Comparison of ENCODE assay signal across 9 mouse cellular contexts in genomic region chr5:147564140-147564590, GRCm38 (mm10).
DNase-seq lines count a peak whose midpoint lies in the region; ATAC-seq and TF ChIP-seq lines count a peak whose summit lies in the region.
"Had no signal": no experiment of that assay in that cellular context is flagged by ENCODE, and none has a peak within 500 bp of the region (broad histone marks: within the 10 kb centered on the region; RNA-seq: fewer than 3 reads in every experiment).

No protein-coding gene starts in this region.

- H3K36me3 ChIP-seq in lung, embryonic 14.5 days (ENCODE audit: insufficient read depth): no peaks in the 10 kb centered on the region
- no peaks in the 10 kb centered on the region for H3K36me3 ChIP-seq in embryonic facial prominence, embryonic 12.5 days
- no peaks in the 10 kb centered on the region for H3K36me3 ChIP-seq in kidney, postnatal 0 days (ENCODE audit: insufficient read depth, low read length)
- no peaks in the 10 kb centered on the region for H3K36me3 ChIP-seq in neural tube, embryonic 15.5 days

- TF ChIP-seq CTCF in lung, embryonic 14.5 days (IDR thresholded peaks at IDR 0.05; ENCODE audit: low read depth): no peak
- no peak for TF ChIP-seq CTCF in kidney, postnatal 0 days (IDR thresholded peaks at IDR 0.05; ENCODE audit: low read depth)

- DNase-seq in lung, embryonic 14.5 days: peak; percentile 16
- DNase-seq in lung, adult 18-20 months: no peak
- peak; percentile 44 for DNase-seq in kidney, postnatal 0 days (ENCODE audit: low spot score)
- no peak for DNase-seq in adrenal gland, postnatal 36 days
- no peak for DNase-seq in cerebellum, postnatal 36 days
- DNase-seq in yolk sac, embryonic 10.5 days (ENCODE audit: low spot score): no peak

- H3K4me2 ChIP-seq in lung, embryonic 14.5 days: peak overlapping the region; percentile 51
- H3K4me2 ChIP-seq in embryonic facial prominence, embryonic 12.5 days (replicated peaks): peak overlapping the region; percentile 29
- H3K4me2 ChIP-seq in kidney, postnatal 0 days (ENCODE audit: low read length): peak overlapping the region; percentile 38
- peak overlapping the region; percentile 37 for H3K4me2 ChIP-seq in neural tube, embryonic 15.5 days

- H3K4me1 ChIP-seq in lung, embryonic 14.5 days (ENCODE audit: insufficient read depth): no peaks in the 10 kb centered on the region
- peaks cover 5% of the 10 kb centered on the region for H3K4me1 ChIP-seq in embryonic facial prominence, embryonic 12.5 days
- H3K4me1 ChIP-seq in kidney, postnatal 0 days (replicated peaks; ENCODE audit: insufficient read depth, low read length): no peaks in the 10 kb centered on the region
- peaks cover 6% of the 10 kb centered on the region for H3K4me1 ChIP-seq in neural tube, embryonic 15.5 days

- H3K9ac ChIP-seq in lung, embryonic 14.5 days: no peak overlapping the region
- no peak overlapping the region for H3K9ac ChIP-seq in embryonic facial prominence, embryonic 12.5 days
- no peak overlapping the region for H3K9ac ChIP-seq in kidney, postnatal 0 days (ENCODE audit: low read depth, low read length)
- no peak overlapping the region for H3K9ac ChIP-seq in neural tube, embryonic 15.5 days (replicated peaks)
- H3K9ac ChIP-seq: liver, embryonic 14.5 days had no signal

- H3K4me3 ChIP-seq in lung, embryonic 14.5 days (ENCODE audit: low read depth, low read length): no peak overlapping the region
- no peak overlapping the region for H3K4me3 ChIP-seq in embryonic facial prominence, embryonic 12.5 days
- no peak overlapping the region for H3K4me3 ChIP-seq in kidney, postnatal 0 days (replicated peaks; ENCODE audit: low read depth, low read length)
- no peak overlapping the region for H3K4me3 ChIP-seq in neural tube, embryonic 15.5 days (replicated peaks)

- H3K27me3 ChIP-seq in lung, embryonic 14.5 days (ENCODE audit: insufficient read depth, low read length): no peaks in the 10 kb centered on the region
- H3K27me3 ChIP-seq in embryonic facial prominence, embryonic 12.5 days: no peaks in the 10 kb centered on the region; the same call in 1 of the 2 replicates
- H3K27me3 ChIP-seq in kidney, postnatal 0 days (ENCODE audit: insufficient read depth, low read length): no peaks in the 10 kb centered on the region
- no peaks in the 10 kb centered on the region for H3K27me3 ChIP-seq in neural tube, embryonic 15.5 days (replicated peaks)

- 31% methylated on average over 16 of the region's 16 CpGs for WGBS in lung, embryonic 14.5 days
- 24% methylated on average over 16 of the region's 16 CpGs for WGBS in embryonic facial prominence, embryonic 12.5 days
- 22% methylated on average over 16 of the region's 16 CpGs for WGBS in kidney, postnatal 0 days
- 26% methylated on average over 16 of the region's 16 CpGs for WGBS in neural tube, embryonic 15.5 days

- ATAC-seq in lung, embryonic 14.5 days (ENCODE audit: insufficient read depth): no peak
- ATAC-seq in embryonic facial prominence, embryonic 12.5 days (ENCODE audit: insufficient number of reproducible peaks, insufficient read depth, low FRiP score, low TSS enrichment): peak; percentile 52; the same call in 1 of the 2 replicates
- peak; percentile 49; the same call in 1 of the 2 replicates for ATAC-seq in kidney, postnatal 0 days (replicated peaks; ENCODE audit: low FRiP score, low read depth)
- peak; percentile 63 for ATAC-seq in neural tube, embryonic 15.5 days (ENCODE audit: low FRiP score)

- H3K9me3 ChIP-seq in lung, embryonic 14.5 days (ENCODE audit: low read depth, low read length): no peaks in the 10 kb centered on the region
- H3K9me3 ChIP-seq in embryonic facial prominence, embryonic 12.5 days: no peaks in the 10 kb centered on the region
- H3K9me3 ChIP-seq in kidney, postnatal 0 days (replicated peaks; ENCODE audit: low read length): no peaks in the 10 kb centered on the region
- no peaks in the 10 kb centered on the region for H3K9me3 ChIP-seq in neural tube, embryonic 15.5 days (replicated peaks)

- H3K27ac ChIP-seq in lung, embryonic 14.5 days (ENCODE audit: low read depth): no peak overlapping the region
- no peak overlapping the region for H3K27ac ChIP-seq in embryonic facial prominence, embryonic 12.5 days
- H3K27ac ChIP-seq in kidney, postnatal 0 days: no peak overlapping the region
- no peak overlapping the region for H3K27ac ChIP-seq in neural tube, embryonic 15.5 days (replicated peaks)
- H3K27ac ChIP-seq: liver, embryonic 14.5 days had no signal

Comparison
In these comparisons a context has a peak if more than half of its experiments do, and no peak if none do; other contexts are left out.
1. DNase-seq: peak in lung, embryonic 14.5 days (single experiment) and kidney, postnatal 0 days (single experiment); none in lung, adult 18-20 months (0 of 2), adrenal gland, postnatal 36 days (0 of 2), cerebellum, postnatal 36 days (0 of 2) and yolk sac, embryonic 10.5 days (single experiment).
2. Peak in every context shown above with its lines, with median percentiles within 50 percentile points of each other: H3K4me2 ChIP-seq.